Mouse (Mus musculus): ENCODE data around the gene Pdcd1. TPM values are rescaled to one million over a fixed set of nuclear protein-coding genes. Genes with fewer than 3 reads are reported as not detected.

Pdcd1 gene
- 0.14 and 0.21 TPM in 2 replicates for polyA plus RNA-seq (2012)

DNA sequence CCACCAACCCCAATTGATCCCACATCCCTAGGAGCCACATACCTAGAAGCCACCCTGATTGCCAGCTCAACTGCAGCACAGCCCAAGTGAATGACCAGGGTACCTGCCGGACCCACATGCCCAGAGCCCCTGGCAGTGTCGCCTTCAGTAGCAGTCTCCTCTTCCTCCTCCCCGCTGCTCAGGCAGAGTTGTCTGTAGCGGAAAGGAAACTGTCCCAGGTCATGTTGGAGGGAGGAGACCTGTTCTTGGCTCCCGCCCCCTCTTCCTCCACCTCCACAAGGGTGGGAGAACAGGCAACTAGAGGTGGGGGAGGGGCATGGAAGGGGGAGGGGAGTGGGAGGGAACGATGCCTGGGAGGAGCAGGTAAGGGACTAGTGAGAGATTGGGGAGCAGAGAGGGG, at the start of gene Pdcd1:
Gene Pdcd1 (minus strand): TSS at position 181 of the 400 bp plus-strand sequence.

DNA sequence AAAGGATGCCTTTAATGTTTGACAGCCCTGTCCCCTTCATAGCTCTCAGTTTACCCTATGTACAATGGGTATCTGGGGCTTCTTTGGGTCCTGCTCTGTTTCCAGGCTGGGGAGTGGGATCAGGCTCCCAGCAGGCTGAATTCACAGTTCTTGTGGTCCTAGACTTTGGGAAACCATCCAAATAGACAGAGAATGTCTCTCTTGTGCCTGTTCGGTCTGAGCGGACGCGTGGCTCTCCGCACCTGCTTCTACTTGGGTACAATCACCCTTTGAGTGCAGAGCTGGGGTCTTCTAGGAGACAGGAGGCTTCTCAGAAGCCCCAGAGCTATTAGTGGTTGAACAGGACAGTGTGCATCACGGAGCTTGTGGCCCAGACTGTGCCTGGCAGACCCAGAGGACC, 32.2 kb downstream of the Pdcd1 start, which contains the start of gene Neu4:
Gene Neu4 (plus strand): TSS at position 301 of the 400 bp plus-strand sequence.

GRCm38 (mm10) chr1:93990209-93990608, 62.1 kb downstream of the Pdcd1 start, which contains the start of gene Gal3st2c:
Gene Gal3st2c (plus strand): TSS chr1:93990509.

Other genes starting within 250 kb of the Pdcd1 start
- gene Ing5, start 248.6 kb downstream of the Pdcd1 start, polyA plus RNA-seq (2012), result 1.8 TPM in 2 replicates
- 3.7 and 4.3 TPM in 2 replicates for gene D2hgdh, start 227.6 kb downstream of the Pdcd1 start, polyA plus RNA-seq (2012)
- gene Gal3st2, start 191.2 kb downstream of the Pdcd1 start, polyA plus RNA-seq (2012), result not detected in 2 replicates
- not detected in 2 replicates for gene Gal3st2b, start 134.2 kb downstream of the Pdcd1 start, polyA plus RNA-seq (2012)
- gene Gal3st2c, start 62.0 kb downstream of the Pdcd1 start, polyA plus RNA-seq (2012), result 0.01 TPM in 2 replicates
- gene Neu4, start 32.1 kb downstream of the Pdcd1 start, polyA plus RNA-seq (2012), result not detected in 2 replicates

Measured in megakaryocyte-erythroid progenitor cell, adult 5 weeks (primary cell).